Mouse (Mus musculus): ENCODE data around the gene Celf6. TPM values are rescaled to one million over a fixed set of nuclear protein-coding genes. Genes with fewer than 3 reads are reported as not detected.

Gene Celf6
- total and polyA plus RNA-seq, 3 experiments, result not detected

- Histone ChIP-seq H3K9ac (ENCODE audit: insufficient read depth, low read depth) (no peak overlapping the region), H3K4me1 (ENCODE audit: control insufficient read depth in 1 of 2, insufficient read depth in 2 of 2) (peaks cover 0 to 7% of the 10 kb centered on the region in 2 experiments; a peak in 1 of 4 replicates), H3K27me3 (replicated peaks) (peaks cover 26% of the 10 kb centered on the region), H3K4me3 (replicated peaks in 1 of 3; ENCODE audit: low read depth in 2 of 3, low read length in 2 of 3, poor library complexity in 1 of 3) (no peak overlapping the region), H3K9me3 (replicated peaks; ENCODE audit: low read length) (no peaks in the 10 kb centered on the region), H3K36me3 (replicated peaks in 1 of 2; ENCODE audit: control insufficient read depth in 1 of 2, insufficient read depth in 1 of 2, low read length in 1 of 2) (no peaks in the 10 kb centered on the region), H3K27ac (ENCODE audit: insufficient read depth, low read depth) (no peak overlapping the region), H3K79me2 (replicated peaks; ENCODE audit: control insufficient read depth, extremely low read depth, insufficient read depth, poor library complexity, severe bottlenecking) (no peaks in the 10 kb centered on the region), H3K4me2 (ENCODE audit: insufficient read depth, low read depth, poor library complexity, severe bottlenecking) (no peak overlapping the region)
- dilution Hi-C loops (cut with MboI; ENCODE audit: extremely low pct_ligation_motif_present, extremely low pct_unique_long_range_greater_than_20kb, low sequenced_read_pairs), result no loop called here
- no peak for DNase-seq (ENCODE audit: extremely low read depth)
- in situ Hi-C loops (cut with MboI; ENCODE audit: low pct_ligation_motif_present, low pct_unique_long_range_greater_than_20kb, low sequenced_read_pairs), result no loop called here
- TF ChIP-seq PAX5 (IDR thresholded peaks at IDR 0.05; ENCODE audit: low read length) (no peak), CHD2 (IDR thresholded peaks at IDR 0.05; ENCODE audit: low read length) (no peak), USF1 (IDR thresholded peaks at IDR 0.05; ENCODE audit: low read depth, low read length) (no peak), POLR2AphosphoS2 (IDR thresholded peaks at IDR 0.05; ENCODE audit: low read depth, low read length) (no peak), MXI1 (IDR thresholded peaks at IDR 0.05; ENCODE audit: low read depth, low read length) (no peak), CTCF (conservative IDR thresholded peaks at IDR 0.05 in 1 of 2, IDR thresholded peaks at IDR 0.05 in 1 of 2; ENCODE audit: low read depth in 2 of 2, low read length in 2 of 2) (no peak), USF2 (conservative IDR thresholded peaks at IDR 0.05; ENCODE audit: low read depth, low read length) (no peak), MYC (IDR thresholded peaks at IDR 0.05; ENCODE audit: low read depth, low read length) (no peak), SMC3 (IDR thresholded peaks at IDR 0.05; ENCODE audit: low read depth, low read length) (no peak), HCFC1 (IDR thresholded peaks at IDR 0.05; ENCODE audit: low read depth, low read length) (no peak), TBP (conservative IDR thresholded peaks at IDR 0.05; ENCODE audit: low read depth, low read length) (no peak), RCOR1 (conservative IDR thresholded peaks at IDR 0.05; ENCODE audit: low read depth, low read length) (no peak), NRF1 (IDR thresholded peaks at IDR 0.05; ENCODE audit: low read depth, low read length) (no peak)
Observed at GRCm38 (mm10) chr9:59605967-59606366, 28.2 kb downstream of the Celf6 start.

- H3K36me3 ChIP-seq (replicated peaks in 1 of 2; ENCODE audit: control insufficient read depth in 1 of 2, insufficient read depth in 1 of 2, low read length in 1 of 2), result no peaks in the 10 kb centered on the region
- H3K27me3 ChIP-seq (replicated peaks), result peaks cover 14% of the 10 kb centered on the region
- no peaks in the 10 kb centered on the region for H3K79me2 ChIP-seq (replicated peaks; ENCODE audit: control insufficient read depth, extremely low read depth, insufficient read depth, poor library complexity, severe bottlenecking)
- no peak for DNase-seq (ENCODE audit: extremely low read depth)
- H3K9ac ChIP-seq (ENCODE audit: insufficient read depth, low read depth), result no peak overlapping the region
- H3K4me1 ChIP-seq (ENCODE audit: control insufficient read depth in 1 of 2, insufficient read depth in 2 of 2), result 0 out of 4 replicates have a peak, but pooled peaks cover 0 to 2% of the 10 kb centered on the region in 2 experiments
- no peak for TF ChIP-seq IRF4 (IDR thresholded peaks at IDR 0.05; ENCODE audit: low read depth, low read length)
- TF ChIP-seq CHD2 (IDR thresholded peaks at IDR 0.05; ENCODE audit: low read length), result no peak
- no peak for TF ChIP-seq RAD21 (IDR thresholded peaks at IDR 0.05; ENCODE audit: low read depth, low read length)
- no peak for TF ChIP-seq SMC3 (IDR thresholded peaks at IDR 0.05; ENCODE audit: low read depth, low read length)
- TF ChIP-seq NRF1 (IDR thresholded peaks at IDR 0.05; ENCODE audit: low read depth, low read length), result no peak
- no peak for TF ChIP-seq MXI1 (IDR thresholded peaks at IDR 0.05; ENCODE audit: low read depth, low read length)
- no peak for TF ChIP-seq RCOR1 (conservative IDR thresholded peaks at IDR 0.05; ENCODE audit: low read depth, low read length)
- TF ChIP-seq MAZ (IDR thresholded peaks at IDR 0.05; ENCODE audit: low read depth, low read length), result no peak
- no peak for TF ChIP-seq JUND (conservative IDR thresholded peaks at IDR 0.05; ENCODE audit: low read depth, low read length)
- no peak for TF ChIP-seq ZC3H11A (IDR thresholded peaks at IDR 0.05; ENCODE audit: low read depth, low read length)
- TF ChIP-seq ETS1 (conservative IDR thresholded peaks at IDR 0.05; ENCODE audit: low read depth, low read length), result no peak
- no peak for TF ChIP-seq USF2 (conservative IDR thresholded peaks at IDR 0.05; ENCODE audit: low read depth, low read length)
- TF ChIP-seq TCF12 (IDR thresholded peaks at IDR 0.05; ENCODE audit: low read depth, low read length), result no peak
- no peak for TF ChIP-seq MAFK (IDR thresholded peaks at IDR 0.05; ENCODE audit: insufficient replicate concordance, low read length)
- no peak for TF ChIP-seq SIN3A (IDR thresholded peaks at IDR 0.05; ENCODE audit: low read length)
- TF ChIP-seq GABPA (IDR thresholded peaks at IDR 0.05; ENCODE audit: insufficient replicate concordance, low read depth, low read length), result no peak
- TF ChIP-seq CTCF (conservative IDR thresholded peaks at IDR 0.05 in 1 of 2, IDR thresholded peaks at IDR 0.05 in 1 of 2; ENCODE audit: low read depth in 2 of 2, low read length in 2 of 2), result no peak
- TF ChIP-seq CHD1 (IDR thresholded peaks at IDR 0.05; ENCODE audit: low read depth, low read length), result no peak
- dilution Hi-C loops (cut with MboI; ENCODE audit: extremely low pct_ligation_motif_present, extremely low pct_unique_long_range_greater_than_20kb, low sequenced_read_pairs) (no loop called here), in situ Hi-C loops (cut with MboI; ENCODE audit: low pct_ligation_motif_present, low pct_unique_long_range_greater_than_20kb, low sequenced_read_pairs) (no loop called here)
- H3K4me3 ChIP-seq (replicated peaks in 1 of 3; ENCODE audit: low read depth in 2 of 3, low read length in 2 of 3, poor library complexity in 1 of 3), result no peak overlapping the region
- no peak overlapping the region for H3K4me2 ChIP-seq (ENCODE audit: insufficient read depth, low read depth, poor library complexity, severe bottlenecking)
- H3K27ac ChIP-seq (ENCODE audit: insufficient read depth, low read depth), result no peak overlapping the region
- no peaks in the 10 kb centered on the region for H3K9me3 ChIP-seq (replicated peaks; ENCODE audit: low read length)
Observed at GRCm38 (mm10) chr9:59610950-59611349, 33.2 kb downstream of the Celf6 start.

All from CH12.LX (cell line).